Mouse (Mus musculus) embryonic facial prominence, embryonic 14.5 days (tissue): ENCODE data around the gene Fcgr2b. TPM values are rescaled to one million over a fixed set of nuclear protein-coding genes. Genes with fewer than 3 reads are reported as not detected.
"Not testable (repeated sequence)": the region's sequence is repeated elsewhere in the genome, so short reads cannot be mapped to it uniquely, and the experiment has no call there.

Source experiments
- ATAC-seq: fragments of 200-750 bp; cut with Nextera tagmentation; 2 replicates; pipeline ENCODE4 v1.8.0; 2017; ENCODE audit warnings: low read depth, moderate number of reproducible peaks, moderate TSS enrichment
- DNase-seq: peaks from one replicate; pipeline ENCODE4 v3.0.0-alpha.2; 2015; ENCODE audit warnings: low spot score
- H3K27ac ChIP-seq: fragments of 300-500 bp; sonication (generic); replicated peaks from 2 replicates; pipeline ENCODE4 v1.5.1; 2014; ENCODE audit warnings: low read depth, mild to moderate bottlenecking, low read length, moderate library complexity
- H3K27me3 ChIP-seq: fragments of 300-500 bp; sonication (generic); replicated peaks from 2 replicates; pipeline ENCODE4 v1.6.1; 2014; ENCODE audit warnings: low read length; ENCODE audit not compliant: control insufficient read depth, insufficient read depth
- H3K36me3 ChIP-seq: fragments of 300-500 bp; sonication (generic); 2 replicates; pipeline ENCODE4 v1.6.1; 2014; ENCODE audit warnings: low read length, mixed read lengths; ENCODE audit not compliant: control insufficient read depth, insufficient read depth
- H3K4me1 ChIP-seq: fragments of 300-500 bp; sonication (generic); 2 replicates; pipeline ENCODE4 v1.6.1; 2014; ENCODE audit warnings: antibody characterized with exemption, low read length; ENCODE audit not compliant: control insufficient read depth, insufficient read depth
- H3K4me2 ChIP-seq: fragments of 300-500 bp; sonication (generic); 2 replicates; pipeline ENCODE4 v1.6.1; 2014; ENCODE audit warnings: low read depth, mild to moderate bottlenecking, low read length, moderate library complexity, mixed read lengths
- H3K4me3 ChIP-seq: fragments of 300-500 bp; sonication (generic); 2 replicates; pipeline ENCODE4 v1.5.1; 2014; ENCODE audit warnings: low read depth, mild to moderate bottlenecking, low read length
- H3K9ac ChIP-seq: fragments of 300-500 bp; sonication (generic); 2 replicates; pipeline ENCODE4 v1.6.1; 2014; ENCODE audit warnings: low read depth, mild to moderate bottlenecking, low read length, moderate library complexity, mixed read lengths
- H3K9me3 ChIP-seq: fragments of 300-500 bp; sonication (generic); 2 replicates; pipeline ENCODE4 v1.6.1; 2016; ENCODE audit warnings: low read length; ENCODE audit not compliant: control insufficient read depth
- WGBS: fragments of 180-500 bp; shearing (Covaris S2); extraction: QIAGEN DNeasy Blood & Tissue Kit; methylation state at CpG from one replicate; pipeline ENCODE4 v1.1.7; 2014; 5-methylcytosine and 5-hydroxymethylcytosine counted together
- polyA plus RNA-seq: library from polyadenylated mRNA; unstranded; fragments of >200 nt; fragmentation: Nextera tagmentation; extraction: Ambion mirVana; gene quantifications from 2 replicates; pipeline ENCODE4 v1.2.1, GENCODE M21; 2014

Gene Fcgr2b
- polyA plus RNA-seq, 1 experiment from 2014 or later = 3.2 TPM

DNA sequence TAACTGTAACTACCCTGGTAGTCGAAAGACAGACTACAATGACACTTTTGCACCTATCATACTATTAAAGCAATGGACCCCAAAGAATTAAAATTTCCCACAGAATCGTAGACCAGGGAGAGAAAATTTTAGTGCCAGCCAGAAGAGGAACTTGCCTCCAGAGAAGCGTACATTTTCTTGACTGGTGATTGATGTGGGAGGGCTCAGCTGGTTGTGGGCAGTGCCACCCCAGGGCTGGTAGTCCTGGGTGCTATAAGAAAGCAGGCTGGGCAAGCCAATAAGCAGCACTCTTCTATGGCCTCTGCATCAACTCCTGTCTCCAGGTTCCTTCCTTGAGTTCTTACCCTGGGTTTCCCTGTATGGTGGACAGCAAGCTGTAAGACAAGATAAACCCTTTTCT lies 8.7 kb upstream of the Fcgr2b start:
- H3K4me3 ChIP-seq = no peak overlapping the region
- no peak overlapping the region for H3K4me2 ChIP-seq
- no peaks in the 10 kb centered on the region for H3K27me3 ChIP-seq
- no peaks in the 10 kb centered on the region for H3K4me1 ChIP-seq
- H3K36me3 ChIP-seq = no peaks in the 10 kb centered on the region
- H3K9me3 ChIP-seq = no peaks in the 10 kb centered on the region
- no peak overlapping the region for H3K27ac ChIP-seq
- DNase-seq = no peak
- no peak for ATAC-seq
- no peak overlapping the region for H3K9ac ChIP-seq
- 81% methylated on average over 3 of the region's 3 CpGs for WGBS

DNA sequence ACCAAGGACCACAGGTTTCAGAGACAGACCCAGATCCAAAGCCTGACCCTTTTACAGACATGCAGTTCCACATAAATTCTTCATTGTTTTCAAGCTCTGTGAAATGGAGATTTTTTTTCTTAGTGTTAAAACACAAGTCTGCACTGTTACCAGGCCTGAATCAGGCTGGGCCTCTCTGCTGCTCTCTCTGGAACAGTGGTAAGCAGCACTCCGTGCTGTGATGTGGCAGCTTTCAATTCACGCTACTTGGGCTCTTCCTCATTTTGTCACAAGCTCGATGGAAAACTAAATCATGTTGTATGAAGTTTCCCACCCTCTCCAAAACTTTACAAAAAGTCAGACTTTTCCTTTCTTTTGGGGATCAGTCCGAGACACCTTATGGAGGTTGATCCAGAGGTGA lies 6.7 kb upstream of the Fcgr2b start:
- H3K9ac ChIP-seq = no peak overlapping the region
- 70% methylated on average over 4 of the region's 4 CpGs for WGBS

DNA sequence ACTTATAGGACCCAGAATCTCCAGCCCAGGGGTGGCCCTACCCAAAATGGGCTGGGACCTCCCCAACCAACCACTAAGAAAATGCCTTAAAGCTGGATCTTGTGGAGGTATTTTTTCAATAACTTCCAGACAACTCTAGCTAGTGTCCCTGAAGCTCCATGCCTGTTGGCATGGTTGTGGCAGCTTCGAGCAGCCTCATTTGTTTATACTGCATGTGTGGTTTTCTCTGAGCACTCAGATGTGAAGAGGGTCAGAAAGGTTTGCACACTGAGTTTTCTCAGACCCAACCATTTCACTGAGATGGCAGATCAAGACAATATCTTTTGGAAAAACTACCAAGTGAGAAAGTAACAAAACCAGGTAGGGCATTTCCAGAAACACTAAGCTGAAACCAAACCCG lies 6.0 kb upstream of the Fcgr2b start:
- ATAC-seq = no peak
- Histone ChIP-seq H3K27me3 (no peaks in the 10 kb centered on the region), H3K9me3 (no peaks in the 10 kb centered on the region), H3K9ac (no peak overlapping the region), H3K4me3 (no peak overlapping the region), H3K4me1 (no peaks in the 10 kb centered on the region), H3K36me3 (no peaks in the 10 kb centered on the region), H3K4me2 (no peak overlapping the region), H3K27ac (no peak overlapping the region)
- 72% methylated on average over 2 of the region's 2 CpGs for WGBS
- no peak for DNase-seq

More for the DNA sequence above, 6.7 kb upstream of the Fcgr2b start:
- Histone ChIP-seq H3K4me1 (no peaks in the 10 kb centered on the region), H3K27ac (no peak overlapping the region), H3K9me3 (no peaks in the 10 kb centered on the region), H3K27me3 (no peaks in the 10 kb centered on the region), H3K36me3 (no peaks in the 10 kb centered on the region), H3K4me3 (no peak overlapping the region), H3K4me2 (no peak overlapping the region)
- DNase-seq = no peak
- no peak for ATAC-seq

DNA sequence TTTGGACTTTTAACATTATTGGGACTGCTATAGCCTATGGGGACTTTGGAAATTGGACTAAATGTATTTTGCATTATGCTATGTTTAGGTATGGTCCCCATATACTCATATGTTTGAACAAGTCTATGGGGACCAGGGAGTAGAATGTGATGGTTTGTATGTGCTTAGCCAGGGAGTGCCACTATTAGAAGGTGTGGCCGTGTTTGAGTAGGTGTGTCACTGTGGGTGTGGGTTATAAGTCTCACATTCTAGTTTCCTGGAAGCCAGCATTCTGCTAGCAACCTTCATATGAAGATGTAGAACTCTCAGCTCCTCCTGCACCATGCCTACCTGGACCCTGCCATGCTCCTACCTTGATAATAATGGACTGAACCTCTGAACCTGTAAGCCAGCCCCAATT lies 5.3 kb upstream of the Fcgr2b start:
- H3K4me1 ChIP-seq, H3K27me3 ChIP-seq, H3K27ac ChIP-seq, H3K4me2 ChIP-seq, H3K9ac ChIP-seq, ATAC-seq, H3K9me3 ChIP-seq, DNase-seq, H3K4me3 ChIP-seq, H3K36me3 ChIP-seq: not testable (repeated sequence)
- 73% methylated on average over 1 of the region's 1 CpGs for WGBS

DNA sequence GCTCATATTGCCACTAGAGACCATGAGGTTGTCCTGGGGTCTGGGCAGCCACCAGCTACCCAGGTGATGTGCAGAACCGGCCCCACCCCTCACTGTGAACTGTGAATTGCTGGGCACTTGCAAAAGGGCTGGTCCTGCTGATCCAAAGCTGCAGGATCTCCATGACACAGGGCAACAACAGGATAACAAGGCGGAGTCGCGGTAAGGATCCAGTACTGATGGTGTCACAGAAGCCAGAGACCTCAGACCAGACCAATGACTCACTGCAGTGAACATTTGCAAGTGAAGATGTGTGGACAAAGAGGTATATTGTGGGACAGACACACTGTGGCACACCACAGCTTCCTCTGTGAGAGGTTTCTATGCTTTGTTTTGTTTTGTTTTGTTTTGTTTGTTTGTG lies 2.3 kb upstream of the Fcgr2b start:
- Histone ChIP-seq H3K9me3 (no peaks in the 10 kb centered on the region), H3K4me2 (no peak overlapping the region), H3K27me3 (no peaks in the 10 kb centered on the region), H3K27ac (no peak overlapping the region), H3K9ac (no peak overlapping the region), H3K4me1 (no peaks in the 10 kb centered on the region), H3K36me3 (no peaks in the 10 kb centered on the region), H3K4me3 (no peak overlapping the region)
- 77% methylated on average over 4 of the region's 4 CpGs for WGBS
- ATAC-seq (no peak), DNase-seq (no peak)

DNA sequence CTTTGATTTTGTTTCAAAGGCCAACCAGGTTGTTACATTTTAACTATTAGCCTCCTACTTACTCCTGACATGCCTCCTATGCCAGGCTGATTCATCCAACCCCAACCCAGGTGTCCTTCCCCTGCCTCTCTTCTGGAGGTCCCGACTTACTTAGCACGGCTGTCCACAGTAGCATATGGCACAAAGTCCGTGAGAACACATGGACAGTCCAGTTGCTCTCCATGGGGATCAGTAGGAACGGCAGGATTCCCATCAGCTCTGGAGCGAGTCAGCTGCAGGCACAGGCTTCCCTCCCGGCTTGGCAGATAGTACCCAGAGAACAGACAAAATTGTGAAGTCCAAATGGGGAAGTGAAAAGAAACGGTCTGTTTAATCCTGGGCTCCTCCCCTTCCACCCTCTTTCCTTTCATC lies 591 bp downstream of the Fcgr2b start:
- no peak overlapping the region for H3K4me2 ChIP-seq
- no peaks in the 10 kb centered on the region for H3K4me1 ChIP-seq
- H3K9ac ChIP-seq = no peak overlapping the region
- DNase-seq = no peak
- WGBS = 66% methylated on average over 7 of the region's 7 CpGs
- no peaks in the 10 kb centered on the region for H3K9me3 ChIP-seq
- no peak for ATAC-seq
- H3K27ac ChIP-seq = no peak overlapping the region
- H3K36me3 ChIP-seq = no peaks in the 10 kb centered on the region
- no peak overlapping the region for H3K4me3 ChIP-seq
- H3K27me3 ChIP-seq = no peaks in the 10 kb centered on the region

DNA sequence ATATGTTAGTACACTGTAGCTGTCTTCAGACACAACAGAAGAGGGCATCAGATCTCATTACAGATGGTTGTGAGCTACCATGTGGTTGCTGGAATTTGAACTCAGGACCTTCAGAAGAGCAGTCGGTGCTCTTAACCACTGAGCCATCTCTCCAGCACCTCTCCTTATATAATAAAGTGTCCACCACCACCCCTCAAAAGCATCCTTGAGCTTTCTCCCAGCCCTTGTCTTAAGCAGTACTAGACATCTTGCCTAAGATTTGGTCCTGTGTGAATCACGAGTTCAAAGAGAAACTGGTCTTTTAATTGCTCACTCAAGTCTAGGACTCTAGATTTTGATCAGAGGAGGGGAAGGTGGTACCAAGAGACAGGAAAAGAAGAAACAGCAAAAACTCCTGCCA lies 997 bp downstream of the Fcgr2b start:
- not testable (repeated sequence) for H3K4me2 ChIP-seq, H3K36me3 ChIP-seq, H3K9me3 ChIP-seq, H3K9ac ChIP-seq, H3K4me3 ChIP-seq, H3K27ac ChIP-seq, ATAC-seq, DNase-seq, H3K27me3 ChIP-seq, H3K4me1 ChIP-seq
- WGBS = 77% methylated on average over 2 of the region's 2 CpGs

DNA sequence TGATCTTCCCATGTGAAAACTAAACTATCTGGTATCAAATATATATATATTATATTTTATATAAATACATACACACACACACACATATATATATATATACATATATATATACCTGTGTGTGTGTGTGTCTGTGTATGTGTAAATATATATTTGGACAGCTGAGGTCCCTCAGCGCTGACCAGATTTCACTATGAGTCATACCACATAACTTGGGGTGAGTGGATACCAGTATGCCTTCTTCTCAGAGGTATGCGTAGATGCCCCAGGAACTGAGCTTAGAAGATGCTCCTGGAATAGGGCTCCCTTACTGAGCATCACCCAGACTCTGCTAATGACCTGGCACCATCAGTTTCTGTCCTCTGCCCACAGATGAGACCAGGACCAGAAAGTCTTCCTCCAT lies 1.6 kb downstream of the Fcgr2b start:
- H3K27ac ChIP-seq = no peak overlapping the region
- no peak overlapping the region for H3K9ac ChIP-seq
- DNase-seq = no peak
- no peak for ATAC-seq
- no peak overlapping the region for H3K4me3 ChIP-seq
- no peaks in the 10 kb centered on the region for H3K9me3 ChIP-seq
- no peak overlapping the region for H3K4me2 ChIP-seq
- no peaks in the 10 kb centered on the region for H3K4me1 ChIP-seq
- H3K36me3 ChIP-seq = no peaks in the 10 kb centered on the region
- WGBS = 97% methylated on average over 2 of the region's 2 CpGs
- no peaks in the 10 kb centered on the region for H3K27me3 ChIP-seq

DNA sequence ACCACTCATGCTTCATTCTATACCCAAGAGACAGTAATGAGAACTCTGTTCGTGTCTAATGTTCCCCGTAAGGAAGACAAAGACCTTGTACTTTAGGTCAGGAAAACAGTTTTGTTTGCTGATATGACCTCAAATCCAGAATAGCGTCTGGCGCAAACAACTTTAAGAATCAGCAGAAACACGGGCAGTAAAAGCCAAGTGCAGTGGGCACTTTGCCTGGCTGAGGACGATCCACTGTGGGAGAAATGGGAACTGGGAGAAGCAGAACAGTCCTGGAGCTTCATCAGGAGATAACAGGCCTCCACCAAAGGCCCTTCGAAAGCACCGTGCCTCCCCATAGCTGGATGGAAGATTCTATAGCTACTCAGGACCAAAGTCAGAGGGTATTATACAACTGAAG lies 2.2 kb downstream of the Fcgr2b start:
- H3K9ac ChIP-seq = no peak overlapping the region
- no peaks in the 10 kb centered on the region for H3K4me1 ChIP-seq
- no peak overlapping the region for H3K27ac ChIP-seq
- DNase-seq (no peak), ATAC-seq (no peak)
- no peak overlapping the region for H3K4me2 ChIP-seq
- WGBS = 91% methylated on average over 8 of the region's 8 CpGs
- no peaks in the 10 kb centered on the region for H3K27me3 ChIP-seq
- H3K4me3 ChIP-seq = no peak overlapping the region
- H3K36me3 ChIP-seq = no peaks in the 10 kb centered on the region
- H3K9me3 ChIP-seq = no peaks in the 10 kb centered on the region
